Mouse (Mus musculus): Measurements from ENCODE around the gene 4933428G20Rik.

4933428G20Rik gene

GRCm38 (mm10) chr11:97532950-97533582 lies 32.9 kb upstream of the 4933428G20Rik start:
- peak; percentile 74 for DNase-seq (ENCODE audit: low read depth, low spot score)

DNA sequence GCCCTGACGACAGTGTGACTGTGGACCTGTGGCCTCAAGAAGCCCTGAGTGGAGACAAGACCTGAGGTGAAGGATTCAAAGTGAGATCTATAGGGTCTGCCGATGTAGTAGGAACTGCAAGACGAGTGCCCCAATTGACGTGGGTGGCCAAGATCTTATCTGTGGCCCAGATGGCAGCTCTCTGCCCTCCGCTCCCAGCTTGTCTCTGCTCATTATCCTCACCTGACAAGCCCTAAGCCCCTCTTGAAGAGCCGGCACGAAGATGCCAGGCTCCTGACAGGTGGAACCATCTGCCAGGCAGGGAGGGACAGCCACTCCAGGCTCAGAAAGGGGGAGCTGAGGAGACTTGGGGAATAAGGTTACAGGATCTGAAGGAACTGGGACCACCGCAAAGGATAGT lies 32.2 kb upstream of the 4933428G20Rik start:
- no peak for DNase-seq (ENCODE audit: low read depth, low spot score)

GRCm38 (mm10) chr11:97531381-97532260 lies 31.5 kb upstream of the 4933428G20Rik start:
- peak; percentile 97 for DNase-seq (ENCODE audit: low read depth, low spot score)

DNA sequence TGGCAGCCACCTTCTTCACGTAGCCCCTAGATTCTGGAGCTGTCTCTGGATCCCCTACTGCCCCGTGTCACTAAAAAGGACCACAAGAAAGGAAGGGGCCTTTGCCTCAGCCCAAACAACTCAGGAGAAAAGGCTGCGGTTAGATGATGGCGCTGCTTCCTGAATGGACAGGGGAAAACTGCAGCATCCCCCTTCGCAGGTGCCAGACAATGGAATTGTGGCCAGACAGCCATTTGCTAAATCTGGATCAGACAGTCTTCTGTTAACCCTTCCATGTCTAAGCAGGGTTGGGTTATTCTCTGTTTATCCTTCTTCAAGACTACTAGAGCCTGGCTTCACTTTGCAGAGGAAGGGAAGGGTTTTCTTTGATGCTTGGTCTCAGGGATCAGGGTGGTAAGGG lies 30.8 kb upstream of the 4933428G20Rik start:
- no peak for DNase-seq (ENCODE audit: low read depth, low spot score)

DNA sequence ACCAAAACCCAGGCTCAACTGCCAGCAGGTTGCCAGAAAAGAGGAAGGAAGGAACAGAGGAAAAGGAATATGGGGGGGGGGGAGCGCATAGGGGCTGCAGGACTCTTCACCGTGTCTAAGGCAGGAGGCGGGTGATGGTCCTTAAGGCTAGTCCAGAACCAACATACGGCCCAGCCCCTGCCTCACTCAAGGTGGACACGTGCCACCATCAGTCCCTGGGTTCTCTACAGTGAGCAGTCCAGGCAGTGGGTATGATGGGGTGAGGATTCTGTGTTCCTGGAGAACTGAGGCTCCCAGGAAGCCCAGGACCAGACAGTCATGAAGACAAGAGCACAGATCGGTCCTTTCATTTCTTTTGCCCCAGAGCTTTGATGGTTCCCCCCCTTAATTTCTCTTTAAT lies 29.9 kb upstream of the 4933428G20Rik start:
- no peak for DNase-seq (ENCODE audit: low read depth, low spot score)

DNA sequence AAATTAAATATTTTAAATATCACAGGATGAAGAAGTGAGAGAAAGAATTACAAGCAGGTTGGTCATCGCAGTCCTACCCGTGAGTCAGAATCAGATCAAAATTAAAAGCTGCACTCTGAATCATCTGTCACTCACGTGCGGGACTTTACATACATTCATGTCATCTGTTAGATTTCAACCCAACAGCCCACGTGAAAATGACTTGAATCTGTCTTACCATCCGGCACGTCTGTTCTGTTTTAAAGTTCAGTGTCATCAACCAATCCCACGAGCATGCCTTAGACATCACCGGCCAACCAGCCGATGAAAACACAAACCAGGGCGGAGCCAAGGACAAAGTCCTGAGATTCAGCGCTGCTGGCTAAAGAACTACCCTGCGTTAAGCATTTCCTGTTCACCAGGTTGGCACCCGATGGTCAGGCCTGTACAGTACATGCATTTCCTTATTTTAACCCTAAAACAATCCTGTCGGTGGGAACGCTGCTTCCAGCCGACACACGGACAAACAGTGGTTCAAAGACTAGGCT lies 28.2 kb upstream of the 4933428G20Rik start:
- peak; percentile 58 for DNase-seq (ENCODE audit: low read depth, low spot score)

- DNase-seq (ENCODE audit: low read depth, low spot score) = no peak
Observed at GRCm38 (mm10) chr11:97525313-97525712, 25.2 kb upstream of the 4933428G20Rik start.

- DNase-seq (ENCODE audit: low read depth, low spot score) = no peak
Observed at GRCm38 (mm10) chr11:97524306-97524705, 24.2 kb upstream of the 4933428G20Rik start.

DNA sequence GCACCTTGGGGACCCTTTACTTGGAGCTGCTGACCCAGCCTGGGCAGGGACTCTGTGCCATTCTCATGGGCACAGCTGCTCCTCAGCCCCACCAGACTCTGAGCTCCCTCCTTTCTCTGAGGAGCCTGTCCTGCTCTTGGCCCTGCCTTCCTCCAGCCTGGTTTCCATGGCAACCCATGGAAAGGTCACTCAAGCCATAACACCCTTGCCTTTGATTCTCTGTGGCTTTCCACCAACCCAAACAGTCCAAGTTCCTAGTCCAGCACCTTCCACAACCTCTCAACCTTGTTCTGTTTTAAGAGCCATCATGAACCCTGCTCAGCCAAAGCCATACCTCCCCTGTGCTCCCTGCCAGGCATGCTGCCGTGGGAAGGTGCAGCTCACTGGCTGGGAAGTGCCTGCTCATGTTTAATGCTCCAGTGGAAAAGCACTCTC lies 23.7 kb upstream of the 4933428G20Rik start:
- DNase-seq (ENCODE audit: low read depth, low spot score) = peak; percentile 67

DNA sequence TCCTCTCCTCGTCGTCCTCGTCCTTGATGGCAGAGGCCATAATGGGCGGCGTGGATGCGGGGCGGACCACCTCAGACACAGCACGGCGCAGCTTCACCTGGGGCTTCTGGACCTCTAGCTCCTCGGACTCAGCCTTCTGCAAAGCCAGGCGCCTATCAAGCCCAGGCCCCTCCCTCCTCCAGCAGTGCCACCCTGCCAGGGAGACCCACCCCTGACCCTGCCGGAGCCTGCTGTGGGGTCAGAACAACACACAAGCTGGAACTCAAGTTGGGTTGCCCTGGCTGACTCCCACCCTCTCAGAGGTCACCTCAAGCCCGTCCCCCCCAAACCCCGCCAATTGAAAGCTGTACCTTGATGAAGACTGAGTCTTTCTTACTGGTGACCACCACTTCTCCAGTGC lies 23.0 kb upstream of the 4933428G20Rik start:
- DNase-seq (ENCODE audit: low read depth, low spot score) = no peak

DNA sequence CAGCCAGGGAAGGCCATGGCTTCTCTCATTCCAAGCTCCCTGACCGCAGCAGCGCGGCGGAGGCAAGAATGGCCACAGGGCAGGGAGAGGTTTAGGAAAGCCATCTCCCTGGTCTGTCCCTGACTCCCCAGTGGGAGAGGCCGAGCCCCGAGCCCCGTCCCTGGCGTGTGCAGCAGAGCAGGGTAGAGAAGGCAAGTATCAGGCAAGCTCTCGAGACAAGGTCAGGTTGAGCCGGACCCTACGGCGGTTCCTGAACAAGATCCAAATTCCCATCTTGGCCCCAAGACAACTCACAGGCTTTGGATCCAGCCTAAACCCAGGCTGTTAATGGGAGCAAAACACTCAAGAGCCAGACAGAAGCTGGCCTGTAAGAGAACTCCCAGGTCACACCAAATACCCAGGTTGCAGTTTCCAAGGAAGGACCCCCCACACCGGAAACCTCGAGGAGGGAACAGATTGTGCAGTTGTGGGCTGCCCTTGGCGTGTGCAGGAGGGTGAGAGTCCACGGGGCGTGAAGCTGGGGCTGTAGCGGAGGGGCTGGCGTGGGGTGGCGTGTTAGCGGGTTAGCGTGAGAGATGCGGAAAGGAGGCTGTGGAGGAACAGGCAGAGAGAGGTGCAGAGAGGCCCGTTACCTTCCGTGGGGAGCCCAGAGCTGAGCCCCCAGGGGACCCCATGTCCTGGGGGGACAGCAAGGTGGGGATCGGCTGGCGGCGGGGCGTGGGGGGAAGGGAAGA lies 21.8 kb upstream of the 4933428G20Rik start:
- peak; percentile 27 for DNase-seq (ENCODE audit: low read depth, low spot score)

DNA sequence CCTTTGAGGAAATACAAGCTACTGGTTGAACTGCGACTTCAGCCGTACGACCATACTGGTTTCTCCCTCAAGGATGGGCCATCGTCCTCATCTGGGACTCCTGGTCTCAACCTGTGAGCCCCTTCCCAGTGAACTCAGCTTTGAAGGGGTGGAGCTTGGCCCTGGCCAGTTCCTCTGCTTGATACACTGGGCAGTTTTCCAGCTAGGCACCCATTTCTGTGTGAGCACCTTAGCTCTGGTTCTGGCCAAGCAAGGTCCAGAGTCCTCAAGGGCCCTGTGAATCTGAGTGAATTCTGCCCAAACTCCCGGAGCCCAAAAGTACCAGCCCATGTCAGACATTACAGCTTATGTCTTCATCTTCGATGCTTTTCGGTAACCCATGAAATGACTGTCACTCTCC lies 20.4 kb upstream of the 4933428G20Rik start:
- DNase-seq (ENCODE audit: low read depth, low spot score) = no peak

GRCm38 (mm10) chr11:97513066-97513465 lies 12.9 kb upstream of the 4933428G20Rik start:
- DNase-seq (ENCODE audit: low read depth, low spot score) = peak; percentile 71

- DNase-seq (ENCODE audit: low read depth, low spot score) = no peak
Observed at GRCm38 (mm10) chr11:97512511-97512910, 12.4 kb upstream of the 4933428G20Rik start.

DNA sequence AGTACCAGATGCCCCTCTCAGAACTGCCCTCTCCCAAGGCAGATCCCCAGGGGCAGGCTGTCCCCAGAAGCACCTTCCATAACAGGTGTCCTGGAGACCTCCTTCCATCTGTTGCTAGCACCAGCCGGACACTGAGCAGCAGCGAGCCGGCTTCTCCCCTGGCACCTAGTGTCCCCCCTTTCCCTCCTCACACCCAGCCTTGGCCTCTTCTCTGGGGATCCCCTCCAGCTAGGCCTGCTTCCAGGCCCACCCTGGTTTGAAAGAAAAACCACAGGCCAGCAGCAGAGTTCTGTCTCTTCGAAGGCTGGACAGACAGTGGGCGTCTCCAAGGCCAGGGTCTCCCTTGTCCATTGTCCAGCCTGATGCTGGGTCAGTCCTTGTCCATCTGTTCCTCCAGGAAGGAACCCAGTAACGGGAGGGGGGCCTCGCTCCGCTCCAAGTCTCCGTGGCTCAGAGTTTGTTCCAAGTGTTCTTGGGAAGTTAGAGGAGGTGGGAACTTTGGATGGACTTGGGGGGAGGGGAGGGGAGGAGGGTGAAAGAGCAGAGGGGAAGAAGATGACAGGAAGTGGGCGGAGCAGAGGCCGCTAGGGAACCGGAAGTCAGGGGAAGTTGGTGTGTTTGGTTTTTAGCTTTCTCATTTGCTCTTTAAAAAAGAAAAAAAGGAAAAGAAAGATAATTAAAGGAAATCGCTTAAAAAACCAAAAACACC lies 11.7 kb upstream of the 4933428G20Rik start:
- peak; percentile 95 for DNase-seq (ENCODE audit: low read depth, low spot score)

DNA sequence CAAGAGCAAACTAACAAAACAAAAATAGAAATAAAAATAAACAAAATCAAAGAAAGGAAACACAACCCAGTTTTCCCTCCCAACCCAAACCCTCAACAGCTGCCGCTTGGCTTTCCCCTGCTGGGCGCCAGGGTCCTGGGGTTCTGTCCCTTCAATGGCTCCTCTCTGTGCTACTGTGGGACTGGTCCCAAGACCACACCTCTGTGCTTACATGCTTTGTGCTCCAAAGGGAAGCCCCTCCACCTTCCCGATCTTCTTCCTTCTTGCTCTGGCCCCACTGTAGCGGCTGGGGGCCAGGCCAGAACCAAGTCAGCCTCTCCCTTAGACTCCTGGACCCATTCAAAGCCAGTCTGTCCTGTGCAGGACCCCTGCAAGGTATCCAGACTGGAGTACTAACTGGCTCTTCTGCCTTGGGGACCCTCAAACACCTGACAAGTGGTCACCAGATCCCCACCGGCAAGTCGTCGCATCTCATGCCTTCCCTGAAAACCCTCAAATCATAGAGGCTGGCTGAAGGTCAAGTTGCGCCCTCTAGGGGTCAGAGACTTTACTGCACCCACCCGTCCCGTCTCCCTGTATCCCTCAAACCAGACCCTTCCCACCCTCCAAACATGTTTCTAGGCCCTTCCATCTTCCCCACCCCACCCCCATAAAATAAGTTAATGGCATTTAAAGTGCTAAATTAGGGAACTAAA lies 11.0 kb upstream of the 4933428G20Rik start:
- DNase-seq (ENCODE audit: low read depth, low spot score) = peak; percentile 92

DNA sequence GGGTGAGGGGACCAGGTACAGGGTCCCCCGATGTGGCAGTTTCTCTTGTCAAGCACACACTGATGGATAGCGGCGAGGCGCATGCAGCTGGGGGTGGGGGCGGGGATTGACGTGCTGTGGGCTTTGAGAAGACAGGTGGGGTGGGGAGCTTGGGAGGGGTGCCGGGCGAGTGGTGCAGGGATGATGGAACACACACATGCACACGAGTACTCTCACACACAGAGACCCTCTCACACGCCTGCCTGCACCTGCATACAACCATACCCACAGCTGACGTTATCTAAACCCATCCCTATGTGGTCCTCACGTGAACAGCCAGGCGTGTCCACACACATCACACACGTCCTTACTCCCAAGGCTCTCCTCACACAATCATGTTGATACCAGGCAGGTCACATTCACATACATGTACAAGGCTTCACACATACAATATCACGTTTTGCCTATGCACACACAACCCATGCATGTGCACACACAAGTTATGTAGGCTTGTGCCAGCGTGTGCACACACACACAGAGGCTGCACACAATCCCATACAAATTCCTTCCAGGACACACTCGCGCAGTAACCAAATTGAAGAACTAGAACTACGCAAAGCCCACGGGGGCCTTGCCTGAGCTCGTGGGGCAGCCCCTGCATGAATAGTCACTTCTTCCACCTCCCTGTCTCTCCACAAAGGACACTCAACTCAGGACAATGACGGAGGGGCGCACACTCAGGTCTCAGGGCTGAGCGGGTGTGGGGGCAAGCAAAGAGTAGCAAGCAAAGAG lies 9.8 kb upstream of the 4933428G20Rik start:
- DNase-seq (ENCODE audit: low read depth, low spot score) = peak; percentile 24

- no peak for DNase-seq (ENCODE audit: low read depth, low spot score)
Observed at GRCm38 (mm10) chr11:97509058-97509457, 8.9 kb upstream of the 4933428G20Rik start.

DNA sequence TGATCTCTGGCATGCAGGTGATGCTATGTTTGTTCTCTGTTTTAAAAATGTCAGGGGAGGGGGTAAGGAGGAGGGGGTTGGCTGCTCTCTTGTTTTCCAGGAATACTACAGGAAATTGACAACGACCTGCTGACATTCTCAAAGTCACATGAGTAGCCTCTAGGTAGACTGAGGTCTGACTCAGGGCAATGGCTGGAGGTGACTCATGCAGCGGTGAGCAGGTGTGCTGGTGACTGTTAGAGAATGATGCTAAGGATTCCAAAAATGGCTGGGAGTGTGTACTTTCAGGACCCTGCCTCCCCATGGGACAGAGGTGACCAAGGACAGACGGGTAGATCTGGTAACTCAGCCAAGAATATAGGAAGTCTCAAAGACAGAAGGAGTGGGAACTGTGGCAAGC lies 8.1 kb upstream of the 4933428G20Rik start:
- no peak for DNase-seq (ENCODE audit: low read depth, low spot score)

DNA sequence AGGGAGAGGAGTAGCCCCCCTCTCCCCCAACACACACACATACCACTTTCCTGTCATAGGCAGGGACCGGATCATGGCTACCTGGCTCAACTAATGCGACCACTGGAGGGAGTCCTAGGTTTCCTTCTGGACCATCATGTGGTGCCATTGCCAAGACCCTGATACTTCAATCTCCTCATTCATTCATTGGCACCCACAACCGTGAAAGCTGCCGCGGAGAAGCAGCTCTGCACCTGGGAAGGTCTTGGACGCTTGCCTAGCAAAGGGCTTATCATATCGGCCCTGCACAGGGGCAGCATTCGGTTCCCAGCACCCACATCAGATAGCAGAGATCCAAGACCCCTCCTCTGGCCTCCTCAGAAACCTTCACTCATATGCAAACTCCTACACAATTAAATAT lies 6.2 kb upstream of the 4933428G20Rik start:
- no peak for DNase-seq (ENCODE audit: low read depth, low spot score)

Data from ZHBTc4 (cell line).